Mouse (Mus musculus) embryonic facial prominence, embryonic 12.5 days (tissue): Measurements from ENCODE around the gene Glt8d1. TPM values are rescaled to one million over a fixed set of nuclear protein-coding genes. Genes with fewer than 3 reads are reported as not detected.
A peak's percentile ranks its signal among the peaks of the same experiment; 100 is the strongest.

ENCODE experiments used
- ATAC-seq: fragments of 200-750 bp; cut with Nextera tagmentation; 2 replicates; pipeline ENCODE4 v1.8.0; 2017; ENCODE audit not compliant: insufficient number of reproducible peaks, insufficient read depth, low FRiP score, low TSS enrichment
- H3K27ac ChIP-seq: fragments of 300-500 bp; sonication (generic); 2 replicates; pipeline ENCODE4 v1.5.1; 2016; ENCODE audit warnings: mild to moderate bottlenecking
- H3K27me3 ChIP-seq: fragments of 300-500 bp; sonication (generic); 2 replicates; pipeline ENCODE4 v1.6.1; 2016; ENCODE audit warnings: mild to moderate bottlenecking, moderate library complexity
- H3K36me3 ChIP-seq: fragments of 300-500 bp; sonication (generic); 2 replicates; pipeline ENCODE4 v1.6.1; 2016; ENCODE audit warnings: mild to moderate bottlenecking
- H3K4me1 ChIP-seq: fragments of 300-500 bp; sonication (generic); 2 replicates; pipeline ENCODE4 v1.6.1; 2016
- H3K4me2 ChIP-seq: fragments of 300-500 bp; sonication (generic); replicated peaks from 2 replicates; pipeline ENCODE4 v1.6.1; 2016; ENCODE audit warnings: mild to moderate bottlenecking, moderate library complexity
- H3K4me3 ChIP-seq: fragments of 300-500 bp; sonication (generic); 2 replicates; pipeline ENCODE4 v1.5.1; 2016; ENCODE audit warnings: mild to moderate bottlenecking
- H3K9ac ChIP-seq: fragments of 300-500 bp; sonication (generic); 2 replicates; pipeline ENCODE4 v1.6.1; 2016; ENCODE audit warnings: mild to moderate bottlenecking, moderate library complexity
- H3K9me3 ChIP-seq: fragments of 300-500 bp; sonication (generic); 2 replicates; pipeline ENCODE4 v1.6.1; 2016; ENCODE audit warnings: mild to moderate bottlenecking, moderate library complexity
- WGBS: fragments of 180-500 bp; shearing (Covaris S2); methylation state at CpG from one replicate; pipeline ENCODE4 v1.1.7; 2016; 5-methylcytosine and 5-hydroxymethylcytosine counted together
- polyA plus RNA-seq: library from polyadenylated mRNA; unstranded; fragments of >200 nt; fragmentation: Nextera tagmentation; extraction: Ambion mirVana; gene quantifications from 2 replicates; pipeline ENCODE4 v1.2.1, GENCODE M21; 2016

The Glt8d1 gene
- 61.2 and 67.4 TPM in 2 replicates for polyA plus RNA-seq

GRCm38 (mm10) chr14:31001307-31002205 is at the start of gene Glt8d1, which contains the start of gene Spcs1:
TSS of gene Glt8d1 (plus strand) at chr14:31001400.
TSS of gene Spcs1 (minus strand) at chr14:31001672.
- peak within 1 kb of the TSS; percentile 94 for H3K4me3 ChIP-seq
- peaks cover 12% of the 10 kb centered on the region; the same call in 1 of the 2 replicates for H3K36me3 ChIP-seq
- under 1% methylated on average over 84 of the region's 84 CpGs for WGBS
- peak; percentile 90 for ATAC-seq
- H3K9ac ChIP-seq, result peak within 1 kb of the TSS; percentile 91
- H3K27ac ChIP-seq, result peak within 1 kb of the TSS; percentile 91
- H3K27me3 ChIP-seq, result no peaks in the 10 kb centered on the region
- H3K4me1 ChIP-seq, result peaks cover 8% of the 10 kb centered on the region; the same call in 1 of the 2 replicates
- H3K9me3 ChIP-seq, result no peaks in the 10 kb centered on the region
- H3K4me2 ChIP-seq, result peak within 1 kb of the TSS; percentile 75

GRCm38 (mm10) chr14:30958517-30958916 is 42.7 kb upstream of the Glt8d1 start:
- Histone ChIP-seq H3K4me3 (no peak overlapping the region), H3K36me3 (peaks cover 22% of the 10 kb centered on the region), H3K9me3 (no peaks in the 10 kb centered on the region), H3K4me1 (no peaks in the 10 kb centered on the region), H3K27ac (no peak overlapping the region), H3K9ac (no peak overlapping the region), H3K27me3 (no peaks in the 10 kb centered on the region), H3K4me2 (no peak overlapping the region)
- ATAC-seq, result no peak
- 80% methylated on average over 2 of the region's 2 CpGs for WGBS

- H3K4me1 ChIP-seq, result no peaks in the 10 kb centered on the region
- no peak overlapping the region for H3K9ac ChIP-seq
- no peaks in the 10 kb centered on the region for H3K9me3 ChIP-seq
- no peak for ATAC-seq
- peaks cover 22% of the 10 kb centered on the region for H3K36me3 ChIP-seq
- no peak overlapping the region for H3K4me2 ChIP-seq
- H3K4me3 ChIP-seq, result no peak overlapping the region
- H3K27ac ChIP-seq, result no peak overlapping the region
- WGBS, result 93% methylated on average over 4 of the region's 4 CpGs
- no peaks in the 10 kb centered on the region for H3K27me3 ChIP-seq
Measured at GRCm38 (mm10) chr14:30959031-30959430, 42.2 kb upstream of the Glt8d1 start.

GRCm38 (mm10) chr14:30960366-30960765 is 40.8 kb upstream of the Glt8d1 start:
- WGBS, result 95% methylated on average over 1 of the region's 1 CpGs
- H3K9me3 ChIP-seq, result no peaks in the 10 kb centered on the region
- H3K27me3 ChIP-seq, result no peaks in the 10 kb centered on the region
- H3K4me2 ChIP-seq, result no peak overlapping the region
- H3K4me3 ChIP-seq, result no peak overlapping the region
- H3K36me3 ChIP-seq, result peaks cover 25% of the 10 kb centered on the region
- no peak for ATAC-seq
- no peak overlapping the region for H3K27ac ChIP-seq
- no peaks in the 10 kb centered on the region for H3K4me1 ChIP-seq
- no peak overlapping the region for H3K9ac ChIP-seq

GRCm38 (mm10) chr14:30974204-30974603 is 27.0 kb upstream of the Glt8d1 start:
- Histone ChIP-seq H3K4me3 (no peak overlapping the region), H3K4me1 (no peaks in the 10 kb centered on the region), H3K27ac (no peak overlapping the region), H3K9me3 (no peaks in the 10 kb centered on the region), H3K9ac (no peak overlapping the region), H3K4me2 (no peak overlapping the region), H3K36me3 (peaks cover 39% of the 10 kb centered on the region), H3K27me3 (no peaks in the 10 kb centered on the region)
- 66% methylated on average over 6 of the region's 6 CpGs for WGBS
- no peak for ATAC-seq

- H3K9me3 ChIP-seq, result no peaks in the 10 kb centered on the region
- no peak overlapping the region for H3K9ac ChIP-seq
- H3K4me1 ChIP-seq, result no peaks in the 10 kb centered on the region
- peaks cover 37% of the 10 kb centered on the region for H3K36me3 ChIP-seq
- no peaks in the 10 kb centered on the region for H3K27me3 ChIP-seq
- H3K4me3 ChIP-seq, result no peak overlapping the region
- ATAC-seq, result no peak
- no peak overlapping the region for H3K4me2 ChIP-seq
- H3K27ac ChIP-seq, result no peak overlapping the region
- 83% methylated on average over 3 of the region's 3 CpGs for WGBS
Measured at GRCm38 (mm10) chr14:30976222-30976621, 25.0 kb upstream of the Glt8d1 start.

DNA sequence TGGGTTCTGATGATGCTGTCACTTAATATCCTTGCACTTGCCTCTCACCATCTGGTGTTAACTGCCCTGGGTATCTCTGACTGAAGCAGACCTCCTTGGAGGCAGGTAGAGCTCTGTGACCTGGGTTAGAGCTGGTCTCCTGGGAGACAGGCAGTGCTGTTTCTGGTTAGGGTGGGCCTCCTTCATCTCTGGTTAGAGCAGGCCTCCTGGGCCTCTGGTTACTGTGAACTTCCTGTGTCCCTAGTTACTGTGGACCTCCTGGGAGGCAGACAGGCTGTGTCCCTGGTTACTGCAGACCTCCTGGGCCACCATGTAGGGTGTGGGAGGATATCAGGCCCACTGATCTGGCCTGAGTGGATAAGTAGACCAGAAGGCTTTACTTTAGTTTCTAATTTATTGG is 4.8 kb upstream of the Glt8d1 start:
- H3K36me3 ChIP-seq, result peaks cover 12% of the 10 kb centered on the region; the same call in 1 of the 2 replicates
- no peak overlapping the region for H3K27ac ChIP-seq
- no peaks in the 10 kb centered on the region for H3K27me3 ChIP-seq
- H3K4me2 ChIP-seq, result no peak overlapping the region
- H3K9me3 ChIP-seq, result no peaks in the 10 kb centered on the region
- H3K9ac ChIP-seq, result no peak overlapping the region
- H3K4me3 ChIP-seq, result no peak overlapping the region
- no peak for ATAC-seq
- H3K4me1 ChIP-seq, result 0 out of 2 replicates have a peak, but pooled peaks cover 5% of the 10 kb centered on the region

- Histone ChIP-seq H3K27me3 (no peaks in the 10 kb centered on the region), H3K9ac (peak overlapping the region; percentile 91), H3K9me3 (no peaks in the 10 kb centered on the region), H3K27ac (no peak overlapping the region), H3K4me1 (peaks cover 8% of the 10 kb centered on the region; the same call in 1 of the 2 replicates), H3K36me3 (peaks cover 12% of the 10 kb centered on the region; the same call in 1 of the 2 replicates), H3K4me2 (peak overlapping the region; percentile 75), H3K4me3 (peak overlapping the region; percentile 94)
- WGBS, result 61% methylated on average over 10 of the region's 10 CpGs
- ATAC-seq, result no peak
Measured at GRCm38 (mm10) chr14:31000356-31000755, 844 bp upstream of the Glt8d1 start.

DNA sequence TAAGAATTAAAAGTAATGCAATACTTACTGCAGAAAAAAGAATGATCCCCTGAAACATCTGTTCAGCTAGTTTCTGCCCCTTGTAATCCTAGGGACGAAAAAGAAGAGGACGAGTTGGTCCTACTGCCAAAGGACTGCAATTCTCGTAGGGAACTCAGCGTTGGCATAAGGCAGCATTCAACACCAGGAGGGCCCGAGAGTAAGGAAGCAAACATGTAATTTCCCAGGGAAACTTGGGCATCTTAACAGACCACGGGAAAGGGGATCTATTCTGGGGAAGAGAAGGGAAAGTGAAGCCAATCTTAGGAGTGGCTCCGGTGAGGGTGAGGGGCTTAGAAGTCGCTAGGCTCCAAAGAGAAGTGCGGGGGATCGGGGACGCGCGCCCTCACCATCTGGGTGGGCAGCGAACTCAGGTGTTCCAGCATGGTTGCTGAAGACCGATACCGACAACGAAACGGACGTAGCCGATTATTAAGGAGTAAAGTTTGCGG is 339 bp upstream of the Glt8d1 start:
- no peak for ATAC-seq

GRCm38 (mm10) chr14:31004527-31004926 is 3.3 kb downstream of the Glt8d1 start:
- Histone ChIP-seq H3K36me3 (peaks cover 15% of the 10 kb centered on the region), H3K4me3 (no peak overlapping the region), H3K27ac (no peak overlapping the region), H3K27me3 (no peaks in the 10 kb centered on the region), H3K4me1 (peaks cover 8% of the 10 kb centered on the region; the same call in 1 of the 2 replicates), H3K4me2 (no peak overlapping the region), H3K9me3 (no peaks in the 10 kb centered on the region), H3K9ac (no peak overlapping the region)
- 90% methylated on average over 2 of the region's 2 CpGs for WGBS
- ATAC-seq, result no peak

More for the DNA sequence above, 339 bp upstream of the Glt8d1 start:
- WGBS, result under 1% methylated on average over 21 of the region's 21 CpGs
- H3K36me3 ChIP-seq, result peaks cover 12% of the 10 kb centered on the region; the same call in 1 of the 2 replicates
- H3K27ac ChIP-seq, result peak overlapping the region; percentile 91
- H3K4me3 ChIP-seq, result peak overlapping the region; percentile 94
- H3K27me3 ChIP-seq, result no peaks in the 10 kb centered on the region
- H3K9me3 ChIP-seq, result no peaks in the 10 kb centered on the region
- H3K4me1 ChIP-seq, result peaks cover 8% of the 10 kb centered on the region; the same call in 1 of the 2 replicates
- H3K9ac ChIP-seq, result peak overlapping the region; percentile 91
- peak overlapping the region; percentile 75 for H3K4me2 ChIP-seq

DNA sequence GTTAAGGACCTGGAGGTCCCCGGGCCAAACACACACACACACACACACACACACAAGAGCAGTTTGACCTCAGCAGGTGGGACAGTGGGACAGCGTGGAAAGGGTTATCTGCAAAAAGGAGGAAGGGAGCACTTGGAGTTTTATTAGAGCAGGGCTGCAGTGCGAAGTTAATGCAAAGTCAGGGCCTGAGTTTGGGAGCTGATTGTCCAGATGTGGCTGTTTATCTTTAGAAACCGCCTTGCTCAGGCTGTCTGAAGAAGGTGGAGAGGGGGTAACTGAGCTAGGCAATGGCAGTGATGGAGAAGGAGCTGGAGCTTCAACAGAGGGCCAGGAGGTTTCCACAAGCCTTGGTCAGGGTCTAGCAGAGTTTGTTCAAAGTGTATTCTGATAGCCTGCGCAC is 5.6 kb downstream of the Glt8d1 start:
- peaks cover 3% of the 10 kb centered on the region; the same call in 1 of the 2 replicates for H3K4me1 ChIP-seq
- no peak overlapping the region for H3K4me3 ChIP-seq
- no peaks in the 10 kb centered on the region for H3K9me3 ChIP-seq
- H3K4me2 ChIP-seq, result no peak overlapping the region
- ATAC-seq, result no peak
- peaks cover 36% of the 10 kb centered on the region for H3K36me3 ChIP-seq
- 82% methylated on average over 5 of the region's 5 CpGs for WGBS
- no peak overlapping the region for H3K27ac ChIP-seq
- H3K27me3 ChIP-seq, result no peaks in the 10 kb centered on the region
- no peak overlapping the region for H3K9ac ChIP-seq

DNA sequence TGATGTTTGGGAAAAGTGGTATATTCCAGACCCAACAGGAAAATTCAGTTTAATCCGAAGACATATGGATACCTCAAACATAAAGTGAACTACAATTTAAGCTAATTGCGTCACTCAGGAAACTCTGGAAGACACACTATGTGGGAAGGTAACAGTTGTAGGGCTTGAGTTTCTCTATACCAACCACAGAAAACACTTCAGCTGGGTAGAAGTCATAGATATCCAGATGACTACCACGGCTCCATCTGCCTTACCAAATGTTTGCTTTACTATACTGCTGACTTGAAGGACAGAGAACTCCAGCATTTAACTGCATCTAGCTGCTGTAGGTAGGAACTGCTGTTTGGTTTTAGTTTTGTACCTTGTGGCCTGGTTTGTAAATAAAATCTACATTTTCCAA is 10.4 kb downstream of the Glt8d1 start:
- Histone ChIP-seq H3K36me3 (peaks cover 84% of the 10 kb centered on the region), H3K27me3 (no peaks in the 10 kb centered on the region), H3K27ac (no peak overlapping the region), H3K4me1 (no peaks in the 10 kb centered on the region), H3K4me3 (no peak overlapping the region), H3K9me3 (no peaks in the 10 kb centered on the region), H3K9ac (no peak overlapping the region), H3K4me2 (no peak overlapping the region)
- ATAC-seq, result no peak
- WGBS, result 94% methylated on average over 3 of the region's 3 CpGs
